Mouse (Mus musculus) liver, embryonic 14.5 days (tissue): ENCODE measurements around the gene Irs3. TPM values are rescaled to one million over a fixed set of nuclear protein-coding genes. Genes with fewer than 3 reads are reported as not detected.
A peak's percentile ranks its signal among the peaks of the same experiment; 100 is the strongest.

Experiments
- ATAC-seq: fragments of 200-750 bp; cut with Nextera tagmentation; 2 replicates; pipeline ENCODE4 v1.8.0; 2017; ENCODE audit warnings: moderate number of reproducible peaks, mild to moderate bottlenecking, moderate library complexity; ENCODE audit not compliant: insufficient read depth
- DNase-seq, 3 experiments: peaks; one replicate each; pipeline ENCODE4 v3.0.0-alpha.2; 2012 to 2013; ENCODE audit warnings: low read depth in 3 of 3, low spot score in 3 of 3
- H3K27ac ChIP-seq: fragments of 300-500 bp; sonication (generic); 2 replicates; pipeline ENCODE4 v1.5.1; 2014; ENCODE audit warnings: moderate library complexity, mild to moderate bottlenecking, control low read depth, inconsistent platforms
- H3K27me3 ChIP-seq: fragments of 300-500 bp; sonication (generic); 2 replicates; pipeline ENCODE4 v1.6.1; 2014; ENCODE audit warnings: mild to moderate bottlenecking, low read length, moderate library complexity; ENCODE audit not compliant: control insufficient read depth, insufficient read depth
- H3K36me3 ChIP-seq: fragments of 300-500 bp; sonication (generic); replicated peaks from 2 replicates; pipeline ENCODE4 v1.6.1; 2014; ENCODE audit warnings: low read depth; ENCODE audit not compliant: control insufficient read depth, insufficient read depth
- H3K4me1 ChIP-seq, 2 experiments: fragments of 200-500 bp in 1 of 2; fragments of 300-500 bp in 1 of 2; sonication (generic) in 1 of 2; replicated peaks; 2 replicates each; pipeline ENCODE4 v1.6.1; 2012 to 2014; ENCODE audit warnings: antibody characterized with exemption in 1 of 2, inconsistent platforms in 1 of 2, low read length in 1 of 2; ENCODE audit not compliant: control insufficient read depth in 2 of 2, insufficient read depth in 2 of 2
- H3K4me2 ChIP-seq: fragments of 300-500 bp; sonication (generic); 2 replicates; pipeline ENCODE4 v1.6.1; 2014; ENCODE audit warnings: low read depth, mild to moderate bottlenecking, control low read depth, moderate library complexity
- H3K4me3 ChIP-seq, 2 experiments: fragments of 200-500 bp in 1 of 2; fragments of 300-500 bp in 1 of 2; sonication (generic) in 1 of 2; 2 replicates each; pipeline ENCODE4 v1.5.1; 2012 to 2014; ENCODE audit warnings: low read depth in 2 of 2, low read length in 2 of 2, mild to moderate bottlenecking in 2 of 2, control low read depth in 1 of 2, inconsistent platforms in 1 of 2, moderate library complexity in 1 of 2; ENCODE audit not compliant: insufficient read depth in 1 of 2
- H3K9ac ChIP-seq: fragments of 300-500 bp; sonication (generic); replicated peaks from 2 replicates; pipeline ENCODE4 v1.6.1; 2014; ENCODE audit warnings: mild to moderate bottlenecking, control low read depth, moderate library complexity
- H3K9me3 ChIP-seq: fragments of 300-500 bp; sonication (generic); 2 replicates; pipeline ENCODE4 v1.6.1; 2016; ENCODE audit warnings: low read length, mixed read lengths; ENCODE audit not compliant: control insufficient read depth
- CTCF ChIP-seq: IDR thresholded peaks from 2 replicates; pipeline ENCODE4 v1.5.1; 2016; ENCODE audit warnings: antibody characterized with exemption, low read depth, control low read depth
- EP300 ChIP-seq: IDR thresholded peaks from 2 replicates; pipeline ENCODE4 v1.6.1; 2016; ENCODE audit warnings: antibody characterized with exemption, low read depth
- whole genome bisulfite sequencing: fragments of 180-500 bp; shearing (Covaris S2); extraction: QIAGEN DNeasy Blood & Tissue Kit; methylation state at CpG from one replicate; pipeline ENCODE4 v1.1.7; 2014; ENCODE audit not compliant: insufficient replicate concordance; 5-methylcytosine and 5-hydroxymethylcytosine counted together
- polyA plus RNA-seq, 2 experiments: library from polyadenylated mRNA; depleted of rRNA in 1 of 2; stranded (reverse) in 1 of 2; unstranded in 1 of 2; fragments of >200 nt; fragmentation: Nextera tagmentation in 1 of 2; extraction: Ambion mirVana in 1 of 2; gene quantifications; 2 replicates each; pipeline versions ENCODE4 v1.2.1 to v1.2.3; 2012 to 2014

Gene Irs3
- polyA plus RNA-seq, 2 experiments = 0.02 TPM; not detected in 1

- peak; percentile 94 for ATAC-seq
These were observed 44.7 kb downstream of the Irs3 start, which contains the start of gene Mospd3 for GRCm38 (mm10) chr5:137600619-137601364. Gene Mospd3 (minus strand): TSS chr5:137601058.

GRCm38 (mm10) chr5:137600281-137600618 lies 45.3 kb downstream of the Irs3 start:
- Histone ChIP-seq H3K27me3 (no peaks in the 10 kb centered on the region), H3K36me3 (no peaks in the 10 kb centered on the region), H3K4me1 (peaks cover 27 to 42% of the 10 kb centered on the region in 2 experiments), H3K4me2 (peak overlapping the region; percentile 99), H3K27ac (peak overlapping the region; percentile 59), H3K9ac (peak overlapping the region; percentile 89), H3K9me3 (no peaks in the 10 kb centered on the region), H3K4me3 (peak overlapping the region; percentile 80 to 100)
- DNase-seq = no peak
- 1% methylated on average over 19 of the region's 19 CpGs for WGBS
- TF ChIP-seq EP300 (no peak), CTCF (0 out of 2 replicates have a peak, but pooled peaks have one; percentile 4)
- ATAC-seq = peak; percentile 42

More at GRCm38 (mm10) chr5:137600619-137601364, 44.7 kb downstream of the Irs3 start, which contains the start of gene Mospd3:
- no peak; the same call in 1 of the 2 replicates for TF ChIP-seq CTCF
- Histone ChIP-seq H3K27me3 (no peaks in the 10 kb centered on the region), H3K27ac (peak within 1 kb of the TSS; percentile 92), H3K4me1 (peaks cover 31 to 46% of the 10 kb centered on the region in 2 experiments), H3K4me2 (peak within 1 kb of the TSS; percentile 99), H3K36me3 (no peaks in the 10 kb centered on the region), H3K9me3 (no peaks in the 10 kb centered on the region), H3K9ac (peak within 1 kb of the TSS; percentile 89), H3K4me3 (peak within 1 kb of the TSS; percentile 80 to 100)
- peak; percentile 99 for DNase-seq
- under 1% methylated on average over 41 of the region's 41 CpGs for WGBS

GRCm38 (mm10) chr5:137599600-137599999 lies 45.9 kb downstream of the Irs3 start:
- H3K4me1 ChIP-seq = peaks cover 23 to 38% of the 10 kb centered on the region in 2 experiments
- H3K27ac ChIP-seq = peak overlapping the region; percentile 59
- H3K4me2 ChIP-seq = peak overlapping the region; percentile 99
- H3K9me3 ChIP-seq = no peaks in the 10 kb centered on the region
- peak overlapping the region; percentile 89 for H3K9ac ChIP-seq
- no peaks in the 10 kb centered on the region for H3K36me3 ChIP-seq
- peak overlapping the region; percentile 80 to 100 for H3K4me3 ChIP-seq
- ATAC-seq (no peak), DNase-seq (no peak)
- TF ChIP-seq CTCF (no peak), EP300 (no peak)
- no peaks in the 10 kb centered on the region for H3K27me3 ChIP-seq
- WGBS = 29% methylated on average over 9 of the region's 9 CpGs

GRCm38 (mm10) chr5:137598100-137598826 lies 47.3 kb downstream of the Irs3 start:
- H3K4me3 ChIP-seq = no peak overlapping the region; a peak in 1 of 4 replicates
- DNase-seq (no peak), ATAC-seq (no peak)
- no peak overlapping the region for H3K27ac ChIP-seq
- H3K4me1 ChIP-seq = peaks cover 23 to 38% of the 10 kb centered on the region in 2 experiments
- no peaks in the 10 kb centered on the region for H3K27me3 ChIP-seq
- H3K9ac ChIP-seq = no peak overlapping the region
- H3K9me3 ChIP-seq = no peaks in the 10 kb centered on the region
- H3K4me2 ChIP-seq = no peak overlapping the region
- TF ChIP-seq EP300 (0 out of 2 replicates have a peak, but pooled peaks have one; percentile 8), CTCF (no peak)
- H3K36me3 ChIP-seq = no peaks in the 10 kb centered on the region
- WGBS = 16% methylated on average over 2 of the region's 2 CpGs

- Histone ChIP-seq H3K27ac (no peak overlapping the region), H3K9me3 (no peaks in the 10 kb centered on the region), H3K27me3 (no peaks in the 10 kb centered on the region), H3K4me2 (no peak overlapping the region), H3K4me1 (peaks cover 23 to 36% of the 10 kb centered on the region in 2 experiments), H3K4me3 (no peak overlapping the region), H3K36me3 (no peaks in the 10 kb centered on the region), H3K9ac (no peak overlapping the region)
- TF ChIP-seq EP300 (no peak), CTCF (0 out of 2 replicates have a peak, but pooled peaks have one; percentile 1)
- ATAC-seq (no peak), DNase-seq (no peak)
- 68% methylated on average over 6 of the region's 6 CpGs for WGBS
These were observed 47.9 kb downstream of the Irs3 start for GRCm38 (mm10) chr5:137597625-137598024.
